Mouse (Mus musculus): Measurements from ENCODE around the gene Olfr821.
"Not testable (repeated sequence)": the region's sequence is repeated elsewhere in the genome, so short reads cannot be mapped to it uniquely, and the experiment has no call there.

The Olfr821 gene

GRCm38 (mm10) chr10:130030048-130030447, at the start of gene Olfr821:
Gene Olfr821 (plus strand): TSS chr10:130030348.
- no peak for DNase-seq

- DNase-seq, result not testable (repeated sequence)
These were observed 48.3 kb upstream of the Olfr821 start for GRCm38 (mm10) chr10:129981867-129982266.

- DNase-seq, result not testable (repeated sequence)
These were observed 45.2 kb upstream of the Olfr821 start, which contains the start of gene Gm10310 for GRCm38 (mm10) chr10:129984962-129985361. Gene Gm10310 (minus strand): TSS chr10:129985062.

- not testable (repeated sequence) for DNase-seq
These were observed 26.0 kb upstream of the Olfr821 start for GRCm38 (mm10) chr10:130004104-130004503.

- not testable (repeated sequence) for DNase-seq
These were observed 24.8 kb upstream of the Olfr821 start for GRCm38 (mm10) chr10:130005366-130005765.

GRCm38 (mm10) chr10:130012321-130012720, 17.8 kb upstream of the Olfr821 start, which contains the start of gene Olfr820:
Gene Olfr820 (plus strand): TSS chr10:130012621.
- no peak for DNase-seq

GRCm38 (mm10) chr10:130037096-130037495, 6.9 kb downstream of the Olfr821 start:
- DNase-seq, result no peak

- DNase-seq, result no peak
These were observed 40.8 kb downstream of the Olfr821 start, which contains the start of gene Olfr822 for GRCm38 (mm10) chr10:130070910-130071309. Gene Olfr822 (plus strand): TSS chr10:130071210.

All from thymus, postnatal 36 days (tissue).